Mouse (Mus musculus): ENCODE results near the gene Gas7. TPM values are rescaled to one million over a fixed set of nuclear protein-coding genes. Genes with fewer than 3 reads are reported as not detected.

The Gas7 gene
- total RNA-seq, 2 experiments from 2014 or later: 58.5 to 67.7 TPM

- ATAC-seq (ENCODE audit: poor library complexity, severe bottlenecking): no peak
Observed at GRCm38 (mm10) chr11:67651731-67652130, 196.5 kb downstream of the Gas7 start.

GRCm38 (mm10) chr11:67652194-67652892 is 197.1 kb downstream of the Gas7 start:
- 0 out of 2 replicates have a peak, but pooled peaks have one; percentile 25 for ATAC-seq (ENCODE audit: poor library complexity, severe bottlenecking)

- no peak for ATAC-seq (ENCODE audit: poor library complexity, severe bottlenecking)
Observed at GRCm38 (mm10) chr11:67652893-67653255, 197.6 kb downstream of the Gas7 start.

- no peak for ATAC-seq (ENCODE audit: poor library complexity, severe bottlenecking)
Observed at GRCm38 (mm10) chr11:67653521-67654090, 198.4 kb downstream of the Gas7 start.

- ATAC-seq (ENCODE audit: poor library complexity, severe bottlenecking): no peak
Observed at GRCm38 (mm10) chr11:67654514-67654913, 199.3 kb downstream of the Gas7 start.

- ATAC-seq (ENCODE audit: poor library complexity, severe bottlenecking): no peak
Observed at GRCm38 (mm10) chr11:67655236-67655959, 200.2 kb downstream of the Gas7 start.

- ATAC-seq (ENCODE audit: poor library complexity, severe bottlenecking): no peak
Observed at GRCm38 (mm10) chr11:67656366-67656765, 201.1 kb downstream of the Gas7 start.

- no peak for ATAC-seq (ENCODE audit: poor library complexity, severe bottlenecking)
Observed at GRCm38 (mm10) chr11:67656811-67657210, 201.6 kb downstream of the Gas7 start.

GRCm38 (mm10) chr11:67657685-67658382 is 202.6 kb downstream of the Gas7 start:
- ATAC-seq (ENCODE audit: poor library complexity, severe bottlenecking): peak; percentile 72

- no peak for ATAC-seq (ENCODE audit: poor library complexity, severe bottlenecking)
Observed at GRCm38 (mm10) chr11:67661465-67661864, 206.2 kb downstream of the Gas7 start.

- ATAC-seq (ENCODE audit: poor library complexity, severe bottlenecking): no peak
Observed at GRCm38 (mm10) chr11:67663437-67663836, 208.2 kb downstream of the Gas7 start.

GRCm38 (mm10) chr11:67664261-67664660 is 209.0 kb downstream of the Gas7 start:
- ATAC-seq (ENCODE audit: poor library complexity, severe bottlenecking): no peak

GRCm38 (mm10) chr11:67664918-67665317 is 209.7 kb downstream of the Gas7 start:
- ATAC-seq (ENCODE audit: poor library complexity, severe bottlenecking): no peak

GRCm38 (mm10) chr11:67666129-67666528 is 210.9 kb downstream of the Gas7 start:
- no peak for ATAC-seq (ENCODE audit: poor library complexity, severe bottlenecking)

GRCm38 (mm10) chr11:67667531-67668332 is 212.5 kb downstream of the Gas7 start:
- no peak for ATAC-seq (ENCODE audit: poor library complexity, severe bottlenecking)

- no peak for ATAC-seq (ENCODE audit: poor library complexity, severe bottlenecking)
Observed at GRCm38 (mm10) chr11:67668460-67669007, 213.3 kb downstream of the Gas7 start.

GRCm38 (mm10) chr11:67670031-67670430 is 214.8 kb downstream of the Gas7 start:
- no peak for ATAC-seq (ENCODE audit: poor library complexity, severe bottlenecking)

- no peak for ATAC-seq (ENCODE audit: poor library complexity, severe bottlenecking)
Observed at GRCm38 (mm10) chr11:67672140-67672539, 216.9 kb downstream of the Gas7 start.

GRCm38 (mm10) chr11:67675562-67676540 is 220.6 kb downstream of the Gas7 start:
- ATAC-seq (ENCODE audit: poor library complexity, severe bottlenecking): peak; percentile 79
